Mouse (Mus musculus) forebrain, embryonic 13.5 days (tissue): ENCODE results near the gene Oxtr. TPM values are rescaled to one million over a fixed set of nuclear protein-coding genes. Genes with fewer than 3 reads are reported as not detected.

Experiments used
- ATAC-seq: fragments of 200-750 bp; cut with Nextera tagmentation; 2 replicates; pipeline ENCODE4 v1.8.0; 2017
- H3K27ac ChIP-seq: fragments of 300-500 bp; sonication (generic); 2 replicates; pipeline ENCODE4 v1.5.1; 2015; ENCODE audit warnings: inconsistent platforms, mild to moderate bottlenecking, moderate library complexity
- H3K27me3 ChIP-seq: fragments of 300-500 bp; sonication (generic); 2 replicates; pipeline ENCODE4 v1.6.1; 2015; ENCODE audit warnings: mild to moderate bottlenecking, inconsistent platforms
- H3K36me3 ChIP-seq: fragments of 300-500 bp; sonication (generic); 2 replicates; pipeline ENCODE4 v1.6.1; 2015; ENCODE audit warnings: mild to moderate bottlenecking, inconsistent platforms; ENCODE audit not compliant: poor library complexity, severe bottlenecking
- H3K4me1 ChIP-seq: fragments of 300-500 bp; sonication (generic); 2 replicates; pipeline ENCODE4 v1.6.1; 2015; ENCODE audit warnings: inconsistent platforms
- H3K4me2 ChIP-seq: fragments of 300-500 bp; sonication (generic); 2 replicates; pipeline ENCODE4 v1.6.1; 2015; ENCODE audit warnings: inconsistent platforms, mild to moderate bottlenecking, moderate library complexity
- H3K4me3 ChIP-seq: fragments of 300-500 bp; sonication (generic); 2 replicates; pipeline ENCODE4 v1.5.1; 2015; ENCODE audit warnings: mild to moderate bottlenecking, inconsistent platforms
- H3K9ac ChIP-seq: fragments of 300-500 bp; sonication (generic); 2 replicates; pipeline ENCODE4 v1.6.1; 2015; ENCODE audit warnings: mild to moderate bottlenecking, inconsistent platforms
- H3K9me3 ChIP-seq: fragments of 300-500 bp; sonication (generic); replicated peaks from 2 replicates; pipeline ENCODE4 v1.6.1; 2016; ENCODE audit warnings: inconsistent platforms
- WGBS: fragments of 180-500 bp; shearing (Covaris S2); methylation state at CpG from one replicate; pipeline ENCODE4 v1.1.7; 2015; 5-methylcytosine and 5-hydroxymethylcytosine counted together
- polyA plus RNA-seq: library from polyadenylated mRNA; unstranded; fragments of >200 nt; fragmentation: Nextera tagmentation; extraction: Ambion mirVana; gene quantifications from 2 replicates; pipeline ENCODE4 v1.2.1, GENCODE M21; 2015

Gene Oxtr
- polyA plus RNA-seq, 1 experiment from 2014 or later = 0.08 TPM

DNA sequence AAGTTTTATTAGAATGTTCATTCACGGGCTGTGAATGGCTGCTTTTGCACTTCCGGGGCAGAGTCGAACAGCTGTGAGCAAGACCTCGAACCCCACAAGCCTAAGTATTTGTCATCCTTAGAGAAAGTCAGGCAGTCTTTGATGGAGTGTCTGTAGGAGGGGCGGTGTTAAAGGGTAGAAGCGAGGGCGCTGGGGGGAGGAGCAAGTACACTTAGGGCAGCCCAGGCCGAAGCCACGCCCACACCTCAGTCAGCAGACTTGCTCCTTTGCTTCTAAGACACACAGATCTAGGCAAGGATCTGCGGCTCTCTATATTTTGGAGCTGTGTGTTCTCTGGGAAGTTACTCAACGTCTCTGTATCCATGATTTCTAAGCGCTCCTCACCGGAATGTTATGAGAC, 9.9 kb downstream of the Oxtr start:
- Histone ChIP-seq H3K27me3 (no peaks in the 10 kb centered on the region), H3K4me3 (no peak overlapping the region), H3K27ac (no peak overlapping the region), H3K9me3 (no peaks in the 10 kb centered on the region), H3K4me2 (no peak overlapping the region), H3K9ac (no peak overlapping the region), H3K36me3 (no peaks in the 10 kb centered on the region), H3K4me1 (no peaks in the 10 kb centered on the region)
- 56% methylated on average over 13 of the region's 13 CpGs for WGBS
- no peak for ATAC-seq

DNA sequence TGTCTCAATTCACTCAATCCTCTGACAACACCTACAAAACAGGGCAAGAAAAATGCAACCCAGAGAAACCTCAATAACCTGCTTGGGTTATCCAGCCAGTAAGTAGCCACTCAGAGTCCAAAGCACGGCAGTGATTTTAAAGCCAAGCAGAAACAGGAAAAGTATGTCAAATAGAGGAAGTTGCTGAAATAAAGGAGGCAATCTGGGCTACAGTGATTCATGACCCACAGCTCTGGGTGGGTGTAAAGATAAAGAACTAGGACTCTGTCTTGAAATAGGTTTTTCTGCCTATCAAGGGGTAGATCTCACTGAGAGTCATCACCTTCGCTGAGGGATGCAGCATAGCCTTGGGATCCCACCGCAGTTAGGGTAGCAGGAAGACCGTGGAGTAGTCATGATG, 18.1 kb downstream of the Oxtr start:
- no peaks in the 10 kb centered on the region for H3K36me3 ChIP-seq
- 92% methylated on average over 4 of the region's 4 CpGs for WGBS
- H3K27me3 ChIP-seq = no peaks in the 10 kb centered on the region
- H3K9me3 ChIP-seq = no peaks in the 10 kb centered on the region
- H3K27ac ChIP-seq = no peak overlapping the region
- no peak overlapping the region for H3K4me3 ChIP-seq
- H3K9ac ChIP-seq = no peak overlapping the region
- H3K4me1 ChIP-seq = no peaks in the 10 kb centered on the region
- H3K4me2 ChIP-seq = no peak overlapping the region
- no peak for ATAC-seq

- Histone ChIP-seq H3K4me2 (no peak overlapping the region), H3K9me3 (no peaks in the 10 kb centered on the region), H3K4me3 (no peak overlapping the region), H3K4me1 (no peaks in the 10 kb centered on the region), H3K27me3 (no peaks in the 10 kb centered on the region), H3K27ac (no peak overlapping the region), H3K9ac (no peak overlapping the region), H3K36me3 (no peaks in the 10 kb centered on the region)
- no peak for ATAC-seq
These were observed 23.7 kb downstream of the Oxtr start for GRCm38 (mm10) chr6:112466001-112466400.

DNA sequence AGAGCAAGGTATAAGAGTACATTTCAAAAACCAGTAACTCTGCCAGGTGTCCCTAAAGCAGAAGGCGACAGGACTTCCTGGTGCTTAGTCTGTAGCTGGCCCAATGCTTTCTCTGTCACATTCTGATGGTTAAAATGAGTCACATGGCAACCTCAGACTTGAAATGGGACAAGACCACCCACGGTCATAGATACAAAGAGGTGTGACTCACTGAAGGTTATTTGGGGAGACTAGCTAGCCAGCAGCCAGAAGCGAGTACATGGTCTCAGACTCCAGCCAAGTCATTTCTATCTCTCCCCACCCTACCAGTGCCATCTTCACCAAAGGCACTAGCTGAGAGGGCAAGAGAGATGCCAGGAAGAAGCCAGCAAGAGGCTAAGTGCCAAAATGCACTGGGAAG, 24.3 kb downstream of the Oxtr start:
- no peaks in the 10 kb centered on the region for H3K36me3 ChIP-seq
- no peak overlapping the region for H3K9ac ChIP-seq
- no peaks in the 10 kb centered on the region for H3K4me1 ChIP-seq
- H3K4me3 ChIP-seq = no peak overlapping the region
- H3K27me3 ChIP-seq = no peaks in the 10 kb centered on the region
- no peak for ATAC-seq
- WGBS = 85% methylated on average over 3 of the region's 3 CpGs
- H3K27ac ChIP-seq = no peak overlapping the region
- H3K4me2 ChIP-seq = no peak overlapping the region
- H3K9me3 ChIP-seq = no peaks in the 10 kb centered on the region

DNA sequence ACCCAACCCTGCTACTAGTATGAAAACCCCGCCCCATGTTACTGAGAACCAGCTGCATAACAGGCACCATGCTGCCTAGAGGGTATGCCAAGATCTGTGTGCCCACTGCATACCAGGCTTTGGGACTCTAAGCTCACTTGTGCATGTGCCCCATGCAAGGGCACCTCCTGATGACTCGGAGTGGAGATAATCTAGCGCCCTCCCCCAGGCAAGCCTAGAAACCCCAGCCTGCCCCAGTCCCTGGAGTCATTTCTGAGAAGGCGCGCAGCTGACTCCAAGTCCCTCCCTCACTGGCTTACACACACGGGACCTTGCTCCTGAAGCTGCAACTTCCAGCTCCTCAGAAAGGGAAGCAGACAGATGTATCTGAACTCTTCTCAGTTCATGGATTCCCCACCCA, 26.4 kb downstream of the Oxtr start:
- 89% methylated on average over 6 of the region's 6 CpGs for WGBS
- no peak for ATAC-seq
- Histone ChIP-seq H3K36me3 (no peaks in the 10 kb centered on the region), H3K4me1 (no peaks in the 10 kb centered on the region), H3K4me3 (no peak overlapping the region), H3K27ac (no peak overlapping the region), H3K9ac (no peak overlapping the region), H3K9me3 (no peaks in the 10 kb centered on the region), H3K27me3 (no peaks in the 10 kb centered on the region), H3K4me2 (no peak overlapping the region)

GRCm38 (mm10) chr6:112461459-112461858, 28.3 kb downstream of the Oxtr start:
- Histone ChIP-seq H3K27ac (no peak overlapping the region), H3K9ac (no peak overlapping the region), H3K4me3 (no peak overlapping the region), H3K36me3 (no peaks in the 10 kb centered on the region), H3K4me1 (no peaks in the 10 kb centered on the region), H3K27me3 (no peaks in the 10 kb centered on the region), H3K4me2 (no peak overlapping the region), H3K9me3 (no peaks in the 10 kb centered on the region)
- 95% methylated on average over 5 of the region's 5 CpGs for WGBS
- ATAC-seq = no peak

DNA sequence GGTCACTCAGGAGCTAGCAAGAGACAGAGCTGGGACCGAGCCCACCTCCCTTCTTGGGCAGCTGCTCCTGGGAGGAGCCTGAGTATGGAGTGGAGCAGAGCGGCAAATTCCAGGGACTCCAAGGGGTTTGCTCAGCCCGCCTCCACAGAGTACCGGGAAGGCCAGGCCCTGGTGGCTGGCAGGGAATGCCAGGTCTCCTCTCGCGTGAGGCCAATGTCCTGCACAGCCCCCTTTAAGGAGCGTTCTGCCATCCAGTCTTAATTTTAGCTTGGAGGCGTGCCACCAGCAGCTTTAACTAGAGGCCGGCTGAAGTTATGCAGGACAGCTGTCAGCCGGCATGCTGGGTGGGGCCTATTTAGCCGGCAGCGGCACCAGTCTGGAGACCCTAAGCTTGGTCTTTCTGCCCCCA, 30.4 kb downstream of the Oxtr start, which contains the start of gene Cav3:
Gene Cav3 (plus strand): TSS at position 165 of the 409 bp plus-strand sequence.
- H3K27ac ChIP-seq = no peak within 1 kb of the TSS
- no peak within 1 kb of the TSS for H3K4me3 ChIP-seq
- H3K27me3 ChIP-seq = no peaks in the 10 kb centered on the region
- H3K9ac ChIP-seq = no peak within 1 kb of the TSS
- WGBS = 78% methylated on average over 12 of the region's 12 CpGs
- H3K4me1 ChIP-seq = no peaks in the 10 kb centered on the region
- no peak within 1 kb of the TSS for H3K4me2 ChIP-seq
- no peaks in the 10 kb centered on the region for H3K9me3 ChIP-seq
- H3K36me3 ChIP-seq = no peaks in the 10 kb centered on the region
- ATAC-seq = no peak

DNA sequence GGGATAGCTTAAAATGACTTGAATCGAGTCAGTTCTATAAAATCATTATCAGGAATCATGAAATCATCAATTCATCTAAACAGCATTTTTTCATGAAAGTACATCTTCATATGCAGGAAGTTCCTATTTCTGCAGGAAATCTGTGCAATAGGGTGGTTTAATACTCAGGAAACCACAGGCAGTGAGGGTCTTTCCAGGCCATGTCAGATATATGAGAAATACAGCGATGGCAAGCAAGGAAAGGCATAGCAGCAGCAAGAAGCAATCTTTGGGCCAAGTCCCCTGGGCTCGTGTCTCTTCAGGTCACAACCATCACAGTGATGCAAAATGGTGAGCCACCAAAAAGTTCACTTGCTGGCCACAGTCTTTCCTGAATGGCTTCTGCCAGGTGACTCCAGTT, 44.1 kb downstream of the Oxtr start:
- H3K4me1 ChIP-seq = no peaks in the 10 kb centered on the region
- H3K27ac ChIP-seq = no peak overlapping the region
- H3K9ac ChIP-seq = no peak overlapping the region
- H3K36me3 ChIP-seq = no peaks in the 10 kb centered on the region
- H3K9me3 ChIP-seq = no peaks in the 10 kb centered on the region
- no peaks in the 10 kb centered on the region for H3K27me3 ChIP-seq
- H3K4me2 ChIP-seq = no peak overlapping the region
- H3K4me3 ChIP-seq = no peak overlapping the region
- no peak for ATAC-seq
- 88% methylated on average over 3 of the region's 3 CpGs for WGBS

DNA sequence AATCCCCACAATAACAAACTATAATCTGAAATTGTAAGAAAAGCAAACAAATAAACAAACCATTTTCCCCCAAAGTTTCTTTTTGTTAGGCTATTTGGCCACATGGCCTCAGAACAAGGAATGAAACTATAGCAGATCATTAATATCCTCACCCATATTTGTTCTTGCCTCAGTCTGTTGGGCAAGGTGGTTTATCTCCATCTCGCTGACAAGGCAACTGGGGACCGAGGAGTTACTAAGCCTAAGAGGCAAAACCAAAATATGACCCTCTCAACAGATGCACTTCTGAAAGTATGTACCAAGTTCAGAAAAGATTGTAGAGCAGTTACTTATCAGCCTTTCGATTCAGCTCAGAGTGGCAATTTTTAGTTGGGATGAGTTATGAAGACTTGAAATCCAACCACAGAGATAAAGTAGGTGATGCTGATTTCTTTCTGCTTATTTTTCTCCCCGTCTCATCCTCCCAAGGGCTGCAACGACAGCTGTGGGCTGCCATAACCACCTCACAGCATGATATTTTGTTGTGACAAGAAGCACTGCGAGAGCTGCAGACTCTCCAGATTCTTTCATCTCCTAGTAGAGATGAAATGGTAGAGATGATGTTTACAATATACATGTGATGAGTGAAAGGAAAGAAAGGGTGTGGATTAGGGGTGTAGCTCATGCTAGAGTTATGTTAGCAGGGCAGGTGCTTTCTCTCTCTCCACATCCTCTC, 63.6 kb downstream of the Oxtr start:
- WGBS = 78% methylated on average over 6 of the region's 6 CpGs

GRCm38 (mm10) chr6:112423746-112424501, 65.8 kb downstream of the Oxtr start:
- ATAC-seq = no peak
- H3K9me3 ChIP-seq = no peaks in the 10 kb centered on the region; the same call in 1 of the 2 replicates
- no peak overlapping the region for H3K4me3 ChIP-seq
- 89% methylated on average over 8 of the region's 8 CpGs for WGBS
- H3K36me3 ChIP-seq = no peaks in the 10 kb centered on the region
- H3K27ac ChIP-seq = no peak overlapping the region
- H3K4me2 ChIP-seq = no peak overlapping the region
- H3K27me3 ChIP-seq = no peaks in the 10 kb centered on the region
- H3K4me1 ChIP-seq = no peaks in the 10 kb centered on the region
- H3K9ac ChIP-seq = no peak overlapping the region

More for the DNA sequence above, 63.6 kb downstream of the Oxtr start:
- Histone ChIP-seq H3K36me3 (no peaks in the 10 kb centered on the region), H3K27ac (no peak overlapping the region), H3K4me2 (no peak overlapping the region), H3K27me3 (no peaks in the 10 kb centered on the region), H3K4me1 (no peaks in the 10 kb centered on the region), H3K9me3 (no peaks in the 10 kb centered on the region; the same call in 1 of the 2 replicates), H3K4me3 (no peak overlapping the region), H3K9ac (no peak overlapping the region)
- no peak for ATAC-seq
